Mouse (Mus musculus) heart, embryonic 12.5 days (tissue): ENCODE results near the gene Atad3a. TPM values are rescaled to one million over a fixed set of nuclear protein-coding genes. Genes with fewer than 3 reads are reported as not detected.

Source experiments
- ATAC-seq: fragments of 200-750 bp; cut with Nextera tagmentation; 2 replicates; pipeline ENCODE4 v1.8.0; 2017; ENCODE audit warnings: moderate TSS enrichment, moderate library complexity; ENCODE audit not compliant: insufficient number of reproducible peaks, low FRiP score
- H3K27ac ChIP-seq: fragments of 300-500 bp; sonication (generic); 2 replicates; pipeline ENCODE4 v1.5.1; 2016; ENCODE audit warnings: mild to moderate bottlenecking, moderate library complexity; ENCODE audit not compliant: poor library complexity, severe bottlenecking
- H3K27me3 ChIP-seq: fragments of 300-500 bp; sonication (generic); replicated peaks from 2 replicates; pipeline ENCODE4 v1.6.1; 2016; ENCODE audit warnings: mild to moderate bottlenecking, moderate library complexity
- H3K36me3 ChIP-seq: fragments of 300-500 bp; sonication (generic); 2 replicates; pipeline ENCODE4 v1.6.1; 2016; ENCODE audit warnings: mild to moderate bottlenecking, moderate library complexity
- H3K4me1 ChIP-seq: fragments of 300-500 bp; sonication (generic); replicated peaks from 2 replicates; pipeline ENCODE4 v1.6.1; 2016; ENCODE audit warnings: mild to moderate bottlenecking
- H3K4me2 ChIP-seq: fragments of 300-500 bp; sonication (generic); 2 replicates; pipeline ENCODE4 v1.6.1; 2016; ENCODE audit warnings: mild to moderate bottlenecking, moderate library complexity
- H3K4me3 ChIP-seq: fragments of 300-500 bp; sonication (generic); 2 replicates; pipeline ENCODE4 v1.5.1; 2016; ENCODE audit warnings: mild to moderate bottlenecking
- H3K9ac ChIP-seq: fragments of 300-500 bp; sonication (generic); 2 replicates; pipeline ENCODE4 v1.6.1; 2016; ENCODE audit warnings: mild to moderate bottlenecking, moderate library complexity
- H3K9me3 ChIP-seq: fragments of 300-500 bp; sonication (generic); replicated peaks from 2 replicates; pipeline ENCODE4 v1.6.1; 2016; ENCODE audit warnings: mild to moderate bottlenecking, moderate library complexity
- WGBS: fragments of 180-500 bp; shearing (Covaris S2); methylation state at CpG from one replicate; pipeline ENCODE4 v1.1.7; 2016; 5-methylcytosine and 5-hydroxymethylcytosine counted together
- polyA plus RNA-seq: library from polyadenylated mRNA; unstranded; fragments of >200 nt; fragmentation: Nextera tagmentation; extraction: Ambion mirVana; gene quantifications from 2 replicates; pipeline ENCODE4 v1.2.1, GENCODE M21; 2016

Gene Atad3a
- polyA plus RNA-seq, 1 experiment from 2014 or later: 104 TPM

DNA sequence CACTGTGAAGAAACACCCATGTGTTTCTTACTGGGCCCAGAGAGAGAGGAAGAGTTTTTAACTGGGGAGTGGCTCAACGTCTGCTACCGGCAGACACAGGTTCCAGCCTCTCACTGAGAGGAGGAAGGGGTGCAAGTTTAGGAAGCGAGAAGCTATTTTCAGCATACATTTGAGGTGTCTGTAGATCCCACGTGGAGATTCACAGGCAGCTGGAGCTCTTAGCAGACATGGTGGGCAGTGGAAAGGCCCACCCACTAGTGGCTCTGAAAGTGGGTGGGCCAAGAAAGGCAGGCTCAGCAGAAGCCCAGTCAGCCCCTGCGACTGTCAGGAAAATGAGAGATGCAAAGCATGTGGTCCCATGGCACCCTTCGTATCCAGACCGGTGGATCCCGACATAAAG is 22.6 kb downstream of the Atad3a start:
- Histone ChIP-seq H3K27ac (no peak overlapping the region), H3K36me3 (peaks cover 52% of the 10 kb centered on the region), H3K4me1 (peaks cover 30% of the 10 kb centered on the region), H3K27me3 (no peaks in the 10 kb centered on the region), H3K4me2 (no peak overlapping the region), H3K9me3 (no peaks in the 10 kb centered on the region), H3K9ac (no peak overlapping the region), H3K4me3 (no peak overlapping the region)
- 59% methylated on average over 8 of the region's 8 CpGs for WGBS
- ATAC-seq: no peak

DNA sequence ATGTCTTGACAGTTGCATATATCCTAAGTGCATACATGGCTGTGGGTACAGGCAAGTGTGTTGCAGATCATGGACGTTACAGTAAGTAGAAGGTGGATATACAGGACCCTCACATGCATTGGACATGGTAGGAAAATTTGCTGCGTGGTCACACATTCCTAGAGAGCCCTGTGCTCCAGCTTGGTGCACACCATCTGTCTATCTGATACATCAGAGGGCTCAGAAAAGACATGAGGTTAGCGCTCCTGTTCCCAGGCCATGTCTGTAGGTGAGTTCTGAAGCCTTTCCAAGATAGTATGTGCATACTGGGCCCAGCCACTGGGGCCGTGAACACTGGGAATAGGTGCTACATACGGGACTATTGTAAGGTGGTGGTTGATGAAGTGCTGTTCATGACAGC is 24.5 kb downstream of the Atad3a start:
- Histone ChIP-seq H3K27ac (no peak overlapping the region), H3K4me3 (peak overlapping the region; percentile 94; the same call in 1 of the 2 replicates), H3K9ac (no peak overlapping the region), H3K36me3 (peaks cover 49% of the 10 kb centered on the region), H3K4me2 (no peak overlapping the region), H3K27me3 (no peaks in the 10 kb centered on the region), H3K9me3 (no peaks in the 10 kb centered on the region), H3K4me1 (peaks cover 30% of the 10 kb centered on the region)
- ATAC-seq: no peak
- WGBS: 86% methylated on average over 5 of the region's 5 CpGs

DNA sequence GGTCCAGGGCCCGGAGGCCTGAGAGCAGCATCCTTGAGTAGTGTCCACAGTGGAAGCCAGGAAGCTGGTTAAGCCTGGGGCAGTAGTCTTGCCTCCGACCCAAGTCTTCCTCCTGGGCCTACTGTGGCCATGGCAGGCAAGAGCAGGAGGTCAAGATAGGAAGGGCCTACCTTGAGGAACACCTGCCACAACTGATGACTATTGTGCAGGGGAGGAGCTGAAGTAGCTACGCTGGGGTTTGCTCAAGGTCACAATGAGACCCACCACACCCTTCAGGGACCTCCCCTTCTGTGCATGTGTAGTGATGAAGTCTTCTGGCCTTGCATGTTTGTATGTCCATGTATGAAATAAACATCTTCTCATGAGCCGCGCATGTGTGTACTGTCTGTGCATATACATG is 25.1 kb downstream of the Atad3a start:
- peak overlapping the region; percentile 92 for H3K9ac ChIP-seq
- ATAC-seq: no peak
- no peaks in the 10 kb centered on the region for H3K27me3 ChIP-seq
- peak overlapping the region; percentile 94 for H3K4me3 ChIP-seq
- peak overlapping the region; percentile 94 for H3K4me2 ChIP-seq
- WGBS: 71% methylated on average over 5 of the region's 5 CpGs
- peaks cover 30% of the 10 kb centered on the region for H3K4me1 ChIP-seq
- H3K9me3 ChIP-seq: no peaks in the 10 kb centered on the region
- H3K36me3 ChIP-seq: peaks cover 48% of the 10 kb centered on the region
- H3K27ac ChIP-seq: no peak overlapping the region

DNA sequence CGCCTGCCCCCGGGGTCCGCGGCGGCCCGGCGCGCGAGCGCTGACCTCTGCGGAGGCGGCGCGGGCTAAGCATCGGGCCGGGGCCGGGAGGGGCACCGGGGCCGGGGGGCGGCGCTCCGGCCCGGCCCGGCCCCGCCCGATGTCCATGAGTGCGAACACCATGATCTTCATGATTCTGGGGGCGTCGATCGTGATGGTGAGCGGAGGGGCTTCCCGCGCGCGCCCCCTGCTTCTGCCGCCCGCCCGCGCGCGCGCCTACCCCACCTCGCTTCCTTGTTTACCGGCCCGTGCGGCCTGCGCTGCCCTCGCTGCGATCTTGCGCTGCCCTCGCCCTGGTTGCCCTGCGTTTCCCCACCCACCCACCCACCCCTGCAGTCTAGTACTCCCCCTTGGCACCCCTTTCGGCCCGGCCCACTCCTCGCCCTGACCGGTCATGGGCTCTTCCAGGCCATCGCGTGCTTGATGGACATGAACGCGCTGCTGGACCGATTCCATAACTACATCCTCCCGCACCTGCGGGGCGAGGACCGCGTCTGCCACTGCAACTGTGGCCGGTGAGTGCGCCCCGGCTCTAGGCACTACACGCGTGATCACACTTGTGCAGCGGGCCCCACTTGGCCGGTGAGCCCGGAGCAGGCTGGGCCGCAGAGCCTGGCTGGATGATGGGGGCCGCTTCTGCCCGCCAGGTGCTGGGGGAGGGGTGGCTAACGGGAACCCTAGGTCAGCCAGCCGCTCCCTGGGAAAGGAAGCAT is 25.8 kb downstream of the Atad3a start:
- H3K9ac ChIP-seq: peak overlapping the region; percentile 92
- peak overlapping the region; percentile 94 for H3K4me2 ChIP-seq
- 2% methylated on average over 54 of the region's 79 CpGs for WGBS
- ATAC-seq: peak; percentile 70
- H3K27ac ChIP-seq: peak overlapping the region; percentile 80
- peaks cover 30% of the 10 kb centered on the region for H3K4me1 ChIP-seq
- peaks cover 44% of the 10 kb centered on the region for H3K36me3 ChIP-seq
- no peaks in the 10 kb centered on the region for H3K9me3 ChIP-seq
- H3K27me3 ChIP-seq: no peaks in the 10 kb centered on the region
- peak overlapping the region; percentile 94 for H3K4me3 ChIP-seq

DNA sequence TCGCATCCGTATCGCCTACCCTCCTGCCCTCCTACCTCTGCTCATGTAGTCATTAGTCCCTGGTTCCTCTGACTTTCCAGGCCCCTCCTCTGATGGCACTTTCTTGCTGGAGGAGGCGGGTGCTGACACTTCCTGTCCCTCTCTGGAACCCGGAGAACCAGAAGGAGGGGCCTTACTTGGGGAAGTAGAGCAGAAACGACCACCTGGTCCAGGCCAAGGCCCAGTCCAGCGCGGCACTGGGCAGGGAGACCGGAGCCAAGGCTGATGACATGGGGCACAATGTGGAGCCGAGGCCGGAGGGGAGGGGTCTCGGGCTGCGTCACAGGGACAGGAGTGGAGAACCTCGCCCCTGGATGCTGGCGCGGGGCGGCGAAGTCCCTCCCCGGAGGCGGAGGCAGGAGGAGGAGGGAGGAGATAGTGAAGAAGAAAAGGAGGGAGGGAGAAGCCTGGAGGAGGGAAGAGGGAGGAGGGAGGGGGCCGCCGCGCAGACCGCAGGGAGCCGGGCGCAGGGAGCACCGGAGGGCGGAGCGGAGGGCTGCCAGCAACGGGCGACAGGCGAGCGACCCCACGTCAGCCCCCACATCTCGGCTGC is 26.4 kb downstream of the Atad3a start, which contains the start of gene Tmem240:
Tmem240 (plus strand) TSS at position 451 of the 592 bp plus-strand sequence.
- no peaks in the 10 kb centered on the region for H3K27me3 ChIP-seq
- H3K9ac ChIP-seq: peak within 1 kb of the TSS; percentile 92
- H3K27ac ChIP-seq: peak within 1 kb of the TSS; percentile 80
- H3K4me3 ChIP-seq: peak within 1 kb of the TSS; percentile 94
- peaks cover 30% of the 10 kb centered on the region for H3K4me1 ChIP-seq
- peaks cover 39% of the 10 kb centered on the region for H3K36me3 ChIP-seq
- WGBS: under 1% methylated on average over 19 of the region's 35 CpGs
- H3K9me3 ChIP-seq: no peaks in the 10 kb centered on the region
- ATAC-seq: peak; percentile 92
- peak within 1 kb of the TSS; percentile 94 for H3K4me2 ChIP-seq

DNA sequence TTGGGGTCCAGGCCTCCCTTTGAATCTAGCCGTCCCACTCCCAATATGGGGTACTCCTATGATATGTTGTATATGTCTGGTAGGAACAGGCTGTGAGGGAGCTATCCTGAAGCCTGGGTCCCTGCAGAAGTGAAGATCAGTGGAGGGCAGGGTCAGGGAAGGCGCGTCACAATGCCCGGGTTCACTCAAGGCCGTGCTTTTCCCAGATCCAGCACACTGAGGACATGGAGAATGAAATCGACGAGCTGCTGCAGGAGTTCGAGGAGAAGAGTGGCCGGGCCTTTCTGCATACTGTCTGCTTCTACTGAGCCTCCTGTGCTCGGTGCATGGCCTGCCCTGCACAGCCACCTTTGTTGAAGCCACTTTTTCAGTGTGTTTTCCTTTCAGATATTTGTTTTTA is 27.6 kb downstream of the Atad3a start:
- Histone ChIP-seq H3K4me3 (no peak overlapping the region), H3K9me3 (no peaks in the 10 kb centered on the region), H3K27ac (no peak overlapping the region), H3K36me3 (peaks cover 43% of the 10 kb centered on the region), H3K9ac (no peak overlapping the region), H3K27me3 (no peaks in the 10 kb centered on the region), H3K4me2 (no peak overlapping the region), H3K4me1 (peaks cover 26% of the 10 kb centered on the region)
- WGBS: 85% methylated on average over 10 of the region's 10 CpGs
- no peak for ATAC-seq

DNA sequence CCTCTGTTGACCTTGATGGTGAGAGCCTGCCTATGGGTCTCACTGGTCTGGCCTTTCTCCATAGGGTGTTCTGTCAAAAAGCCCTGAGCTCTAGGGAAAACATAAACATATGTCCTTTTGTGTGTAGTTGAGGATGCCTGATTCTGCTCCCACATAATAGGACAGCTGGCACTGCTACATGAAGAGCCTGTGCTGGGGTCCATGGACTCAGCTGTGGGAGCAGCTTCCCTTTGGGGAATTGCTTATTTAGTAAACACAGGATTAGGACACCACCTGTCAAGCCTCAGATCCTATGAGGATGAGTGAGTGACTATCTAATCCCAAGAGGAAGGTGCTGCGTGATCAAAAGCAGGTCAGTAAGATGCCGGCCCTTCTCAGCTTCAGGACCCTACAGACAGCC is 32.9 kb downstream of the Atad3a start:
- peaks cover 44% of the 10 kb centered on the region for H3K36me3 ChIP-seq
- no peaks in the 10 kb centered on the region for H3K9me3 ChIP-seq
- H3K27ac ChIP-seq: no peak overlapping the region
- H3K4me3 ChIP-seq: no peak overlapping the region
- no peak overlapping the region for H3K4me2 ChIP-seq
- H3K4me1 ChIP-seq: no peaks in the 10 kb centered on the region
- 77% methylated on average over 2 of the region's 2 CpGs for WGBS
- no peaks in the 10 kb centered on the region for H3K27me3 ChIP-seq
- H3K9ac ChIP-seq: 0 out of 2 replicates have a peak overlapping the region, but pooled peaks have one; percentile 7
- no peak for ATAC-seq

DNA sequence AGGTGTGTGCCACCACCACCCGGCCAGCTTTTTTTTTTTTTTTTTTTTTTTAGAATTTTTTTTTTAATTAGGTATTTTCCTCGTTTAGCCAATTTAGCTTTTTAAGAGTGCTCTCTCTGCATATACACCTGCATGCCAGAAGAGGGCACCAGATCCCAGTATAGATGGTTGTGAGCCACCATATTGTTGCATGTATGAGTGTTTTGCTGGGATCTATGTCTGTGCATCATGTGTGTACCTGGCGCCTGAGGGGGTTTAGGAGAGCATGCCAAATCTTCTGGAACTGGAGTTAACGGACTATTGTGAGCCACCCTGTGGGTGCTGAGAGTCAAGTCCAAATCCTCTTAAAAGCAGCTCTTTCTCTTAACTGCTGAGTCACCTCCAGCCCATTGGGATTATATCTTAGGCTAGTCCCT is 39.2 kb downstream of the Atad3a start:
- H3K36me3 ChIP-seq: peaks cover 27% of the 10 kb centered on the region
- 65% methylated on average over 4 of the region's 4 CpGs for WGBS
- H3K27me3 ChIP-seq: no peaks in the 10 kb centered on the region
- no peak overlapping the region for H3K27ac ChIP-seq
- 0 out of 2 replicates have a peak, but pooled peaks have one; percentile 25 for ATAC-seq
- no peaks in the 10 kb centered on the region for H3K9me3 ChIP-seq
- no peak overlapping the region for H3K4me3 ChIP-seq
- no peak overlapping the region for H3K4me2 ChIP-seq
- no peak overlapping the region for H3K9ac ChIP-seq
- H3K4me1 ChIP-seq: no peaks in the 10 kb centered on the region

DNA sequence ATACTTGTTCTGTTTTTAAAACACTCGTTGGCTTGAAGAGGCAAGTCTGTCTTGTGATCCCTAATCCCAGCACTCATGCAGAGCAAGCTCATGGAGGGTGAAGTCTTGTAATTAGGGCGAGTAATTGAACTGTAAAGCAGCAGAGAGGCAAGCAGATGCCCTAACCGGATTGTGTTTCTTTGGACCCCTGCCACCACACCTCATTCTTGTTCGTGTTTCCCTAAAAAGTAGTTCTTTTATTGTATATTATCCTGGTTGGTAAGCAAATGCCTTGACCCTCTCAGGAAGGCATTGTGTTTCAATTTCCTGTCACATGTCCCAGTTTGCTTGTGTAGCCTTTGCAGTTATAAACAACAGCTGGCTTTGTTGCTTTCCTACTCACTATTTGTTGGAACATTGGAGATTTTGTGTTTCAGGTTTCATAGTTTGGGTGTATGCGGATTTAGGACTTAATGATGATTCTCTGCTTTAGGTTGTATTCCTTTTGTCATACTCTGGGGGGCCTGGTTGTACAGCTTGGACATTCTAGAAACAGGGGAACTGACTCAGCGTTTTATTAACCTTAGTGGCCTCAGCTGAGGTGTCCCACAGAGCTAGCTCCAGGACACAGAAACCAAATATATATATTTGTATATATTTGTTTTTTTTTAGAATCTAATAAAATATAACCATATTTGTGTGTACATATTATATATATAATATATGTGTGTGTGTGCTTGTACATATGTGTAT is 50.2 kb downstream of the Atad3a start:
- Histone ChIP-seq H3K36me3 (peaks cover 18% of the 10 kb centered on the region), H3K4me1 (peaks cover 29% of the 10 kb centered on the region), H3K27me3 (no peaks in the 10 kb centered on the region), H3K27ac (0 out of 2 replicates have a peak overlapping the region, but pooled peaks have one; percentile 3), H3K9me3 (no peaks in the 10 kb centered on the region), H3K4me3 (no peak overlapping the region), H3K9ac (no peak overlapping the region), H3K4me2 (no peak overlapping the region)
- no peak for ATAC-seq
- WGBS: 63% methylated on average over 6 of the region's 6 CpGs

DNA sequence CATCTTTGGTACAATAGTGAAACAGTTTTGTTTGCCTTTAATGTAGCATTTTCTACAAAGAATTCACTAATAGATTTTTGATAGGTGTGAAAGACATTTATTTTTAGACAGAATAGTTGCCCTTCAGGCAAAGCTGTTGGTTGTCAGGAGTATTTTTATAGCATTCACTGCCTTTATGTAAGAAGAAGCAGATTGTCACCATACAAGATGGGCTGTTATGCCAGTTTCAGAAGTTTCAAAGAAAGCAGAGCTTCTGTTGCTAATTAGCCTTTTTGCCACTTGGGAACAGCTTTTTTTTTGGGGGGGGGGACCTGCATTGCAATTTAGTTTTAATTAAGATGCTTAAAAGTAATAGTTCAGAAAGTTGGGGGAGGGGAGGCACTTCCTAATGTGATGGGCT is 51.9 kb downstream of the Atad3a start:
- ATAC-seq: no peak
- no peaks in the 10 kb centered on the region for H3K27me3 ChIP-seq
- peaks cover under 1% of the 10 kb centered on the region; the same call in 1 of the 2 replicates for H3K36me3 ChIP-seq
- no peak overlapping the region for H3K9ac ChIP-seq
- H3K4me2 ChIP-seq: no peak overlapping the region
- no peak overlapping the region for H3K27ac ChIP-seq
- H3K4me3 ChIP-seq: no peak overlapping the region
- peaks cover 32% of the 10 kb centered on the region for H3K4me1 ChIP-seq
- no peaks in the 10 kb centered on the region for H3K9me3 ChIP-seq

DNA sequence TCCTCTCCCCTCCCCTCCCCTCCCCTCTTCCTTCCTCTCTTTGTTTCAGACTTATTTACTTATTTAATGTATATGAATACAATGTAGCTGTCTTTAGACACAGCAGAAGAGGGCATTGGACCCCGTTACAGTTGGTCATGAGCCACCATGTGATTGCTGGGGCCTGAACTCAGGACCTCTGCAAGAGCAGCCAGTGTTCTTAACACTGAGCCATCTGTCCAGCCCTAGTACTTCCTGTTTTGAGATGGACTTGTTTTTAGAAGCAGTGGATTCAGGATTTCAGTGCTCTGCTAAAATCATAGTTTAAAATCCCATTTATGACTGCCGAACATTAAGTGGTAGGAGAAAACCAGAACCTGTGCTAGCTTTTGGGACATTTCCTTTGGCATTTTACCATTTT is 52.3 kb downstream of the Atad3a start:
- no peaks in the 10 kb centered on the region for H3K9me3 ChIP-seq
- no peaks in the 10 kb centered on the region for H3K36me3 ChIP-seq

More for the DNA sequence above, 52.3 kb downstream of the Atad3a start:
- H3K27ac ChIP-seq: no peak overlapping the region
- H3K9ac ChIP-seq: no peak overlapping the region
- 73% methylated on average over 2 of the region's 2 CpGs for WGBS
- H3K4me1 ChIP-seq: peaks cover 32% of the 10 kb centered on the region
- H3K4me2 ChIP-seq: no peak overlapping the region
- H3K4me3 ChIP-seq: no peak overlapping the region
- no peaks in the 10 kb centered on the region for H3K27me3 ChIP-seq
- ATAC-seq: no peak
